Mouse (Mus musculus): ENCODE results near the gene Twist1.
A peak's percentile ranks its signal among the peaks of the same experiment; 100 is the strongest.

The Twist1 gene

DNA sequence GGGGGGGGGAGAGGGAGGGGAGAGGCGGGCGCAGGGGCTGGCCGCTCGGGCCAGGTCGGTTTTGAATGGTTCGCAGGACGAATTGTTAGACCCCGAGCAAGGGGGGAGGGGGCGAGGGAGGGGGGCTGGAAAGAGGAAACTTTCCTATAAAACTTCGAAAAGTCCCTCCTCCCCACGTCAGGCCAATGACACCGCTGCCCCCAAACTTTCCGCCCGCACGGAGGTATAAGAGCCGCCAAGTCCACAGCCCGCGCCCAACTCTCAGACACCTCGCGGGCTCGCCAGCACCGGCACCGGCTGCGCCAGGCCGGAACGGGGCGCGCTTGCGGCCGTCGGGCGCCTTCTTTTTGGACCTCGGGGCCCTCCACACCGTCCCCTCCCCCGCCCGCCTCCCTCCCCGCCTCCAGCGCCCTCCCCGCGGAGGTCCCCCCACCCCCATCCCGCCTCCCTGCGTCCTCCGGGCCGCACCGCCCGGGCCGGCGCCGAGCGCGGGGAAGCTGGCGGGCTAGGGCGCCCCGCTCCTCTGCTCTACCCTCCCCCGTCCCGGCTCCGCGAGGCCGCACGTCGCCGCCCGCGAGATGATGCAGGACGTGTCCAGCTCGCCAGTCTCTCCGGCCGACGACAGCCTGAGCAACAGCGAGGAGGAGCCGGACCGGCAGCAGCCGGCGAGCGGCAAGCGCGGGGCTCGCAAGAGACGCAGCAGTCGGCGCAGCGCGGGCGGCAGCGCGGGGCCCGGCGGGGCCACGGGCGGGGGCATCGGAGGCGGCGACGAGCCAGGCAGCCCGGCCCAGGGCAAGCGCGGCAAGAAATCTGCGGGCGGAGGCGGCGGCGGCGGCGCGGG lies at the start of gene Twist1:
Twist1 (plus strand) TSS at position 272 of the 841 bp plus-strand sequence.
- peak in 1 of 2 experiments; percentile 16 for DNase-seq (ENCODE audit: low spot score in 2 of 2)

DNA sequence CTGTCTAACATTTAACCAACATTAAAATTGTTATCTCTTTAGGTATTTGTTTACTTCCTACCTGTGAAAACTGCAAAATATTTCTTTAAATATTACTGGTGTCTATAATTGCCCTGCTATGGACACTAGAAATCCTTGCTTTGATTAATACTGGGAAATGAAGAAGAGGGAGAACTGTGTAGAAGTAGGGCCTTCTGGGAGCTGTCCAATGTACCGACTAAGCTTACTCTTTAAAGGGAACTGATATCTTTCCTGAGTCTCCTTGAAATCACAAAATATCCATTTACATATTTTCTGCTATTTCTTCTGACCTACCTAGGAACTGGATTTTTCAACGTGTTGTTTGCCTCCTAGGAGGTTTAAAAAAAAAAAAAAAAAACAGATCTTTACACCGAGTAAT lies 30.7 kb upstream of the Twist1 start:
- no peak for DNase-seq (ENCODE audit: low spot score in 2 of 2)

DNA sequence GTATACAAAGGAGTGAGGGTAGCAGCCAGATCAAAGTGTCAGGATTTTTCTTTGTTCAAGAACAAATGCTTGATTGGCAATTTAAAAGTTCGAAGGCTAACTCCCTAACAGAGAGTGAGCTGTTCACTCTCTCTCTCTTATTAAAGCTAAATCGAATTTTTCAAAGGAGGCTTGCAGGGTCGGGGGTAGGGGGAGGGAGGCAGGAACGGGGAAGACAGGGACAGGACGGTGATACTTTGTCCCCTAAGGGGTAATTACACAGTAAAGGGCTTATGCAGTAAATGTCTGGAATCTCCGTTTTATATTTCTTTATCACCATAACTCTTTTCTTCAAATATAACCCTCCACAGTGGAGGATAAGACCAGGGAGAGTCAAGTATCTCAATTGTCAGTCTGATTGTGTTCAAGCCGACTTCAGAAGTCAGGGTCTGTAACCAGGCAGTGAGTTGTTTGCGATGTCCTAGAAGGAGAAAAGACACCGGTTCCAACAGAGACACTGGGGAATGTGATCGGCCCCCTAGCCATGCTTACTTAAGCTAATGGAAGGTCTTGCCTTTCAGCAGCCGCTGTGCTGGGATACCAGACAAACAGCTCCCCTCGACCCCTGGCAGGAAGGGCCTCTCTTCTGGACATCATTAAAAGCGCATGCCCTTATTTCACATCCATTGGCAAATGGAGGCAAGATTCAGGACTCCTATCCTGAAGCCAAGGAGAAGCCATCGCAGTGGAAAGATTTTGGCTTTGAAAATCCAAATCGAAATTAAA lies 30.0 kb upstream of the Twist1 start:
- no peak for DNase-seq (ENCODE audit: low spot score in 2 of 2)

DNA sequence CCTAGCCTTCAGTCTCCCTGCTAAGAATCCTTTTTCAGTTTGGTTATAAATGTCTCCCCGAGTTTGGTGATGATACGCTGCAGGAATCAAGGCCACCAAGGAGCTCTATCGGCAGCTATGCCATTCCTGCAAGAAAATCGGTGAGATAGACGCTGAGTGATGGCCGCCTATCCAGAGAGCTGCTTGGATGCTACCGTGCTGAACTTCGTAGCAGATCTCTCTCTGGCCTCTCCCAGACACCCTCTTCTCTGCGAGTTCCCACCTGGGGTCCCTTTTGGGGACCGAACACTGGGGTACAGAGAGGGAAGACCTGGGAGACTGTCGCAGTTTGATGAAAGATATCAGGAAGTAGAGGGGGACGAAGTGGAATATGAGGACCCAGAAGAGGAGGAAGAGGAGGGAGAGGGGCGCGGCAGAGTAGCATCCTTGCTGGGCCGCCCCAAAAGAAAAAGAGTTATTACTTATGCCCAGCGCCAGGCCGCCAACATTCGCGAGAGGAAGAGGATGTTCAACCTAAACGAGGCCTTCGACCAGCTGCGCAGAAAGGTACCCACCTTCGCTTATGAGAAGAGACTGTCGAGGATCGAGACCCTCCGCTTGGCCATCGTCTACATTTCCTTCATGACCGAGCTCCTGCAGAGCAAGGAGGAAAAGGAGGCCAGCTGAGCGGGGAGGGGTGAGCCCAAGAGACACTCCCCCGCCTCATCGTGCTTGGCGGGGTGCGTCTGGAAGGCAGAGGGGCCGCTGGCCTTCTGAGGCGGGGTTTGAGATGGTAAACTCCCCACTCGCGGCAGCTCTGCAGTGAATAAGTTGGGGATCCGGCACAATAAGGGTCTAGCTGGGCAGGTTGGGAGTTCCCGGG lies 28.9 kb upstream of the Twist1 start, which contains the start of gene Ferd3l:
Ferd3l (plus strand) TSS at position 95 of the 862 bp plus-strand sequence.
- no peak for DNase-seq (ENCODE audit: low spot score in 2 of 2)

DNA sequence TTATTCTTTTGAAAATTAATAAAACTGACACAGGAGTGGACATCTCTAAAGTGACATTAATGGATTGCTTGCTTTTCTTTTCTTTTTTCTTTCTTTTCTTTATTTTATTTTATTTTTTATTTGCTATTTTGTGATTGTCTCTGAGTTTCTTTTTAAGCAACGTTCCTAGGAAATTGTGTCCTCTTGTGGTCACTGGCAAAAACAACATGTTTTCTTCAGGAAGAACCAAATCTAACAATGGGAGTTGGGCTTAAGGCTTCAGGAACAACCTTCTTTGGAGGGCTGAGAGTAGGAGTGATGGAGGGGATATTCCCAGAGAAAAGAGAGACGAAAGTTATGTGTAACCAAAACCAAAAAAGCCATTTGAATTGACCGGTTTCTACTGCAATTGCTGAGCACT lies 4.6 kb upstream of the Twist1 start:
- DNase-seq (ENCODE audit: low spot score in 2 of 2), result no peak

DNA sequence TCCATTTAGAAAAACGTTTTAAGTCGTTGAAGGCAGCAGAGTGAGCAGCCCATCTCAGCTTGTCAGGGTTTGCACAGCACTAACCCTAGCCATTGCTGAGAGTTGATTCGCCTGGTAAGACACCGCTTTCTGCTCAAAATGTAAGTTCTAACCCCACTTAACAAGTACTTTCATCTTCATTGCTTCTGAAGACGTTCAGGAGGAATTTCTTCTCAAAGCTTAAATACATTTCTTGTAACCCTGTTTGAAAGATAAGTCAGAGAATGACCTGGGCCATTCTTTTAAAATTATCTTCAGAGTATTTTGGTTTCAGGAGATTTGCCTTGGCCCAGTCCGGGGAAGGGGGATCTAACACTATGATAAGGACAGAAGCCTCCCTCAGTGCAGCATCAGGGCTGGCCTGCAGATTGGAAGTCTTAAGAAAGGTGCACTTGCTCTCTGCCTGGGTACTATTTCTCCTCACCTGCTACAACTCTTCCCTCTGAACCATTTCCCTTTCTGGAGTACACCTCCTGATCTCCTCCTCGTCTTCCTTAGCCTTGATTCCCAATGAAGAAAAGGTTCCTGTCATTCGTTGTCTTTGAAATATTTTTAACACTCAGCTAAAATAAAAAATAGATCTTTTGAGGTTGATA lies 2.4 kb upstream of the Twist1 start:
- DNase-seq (ENCODE audit: low spot score in 2 of 2), result no peak

DNA sequence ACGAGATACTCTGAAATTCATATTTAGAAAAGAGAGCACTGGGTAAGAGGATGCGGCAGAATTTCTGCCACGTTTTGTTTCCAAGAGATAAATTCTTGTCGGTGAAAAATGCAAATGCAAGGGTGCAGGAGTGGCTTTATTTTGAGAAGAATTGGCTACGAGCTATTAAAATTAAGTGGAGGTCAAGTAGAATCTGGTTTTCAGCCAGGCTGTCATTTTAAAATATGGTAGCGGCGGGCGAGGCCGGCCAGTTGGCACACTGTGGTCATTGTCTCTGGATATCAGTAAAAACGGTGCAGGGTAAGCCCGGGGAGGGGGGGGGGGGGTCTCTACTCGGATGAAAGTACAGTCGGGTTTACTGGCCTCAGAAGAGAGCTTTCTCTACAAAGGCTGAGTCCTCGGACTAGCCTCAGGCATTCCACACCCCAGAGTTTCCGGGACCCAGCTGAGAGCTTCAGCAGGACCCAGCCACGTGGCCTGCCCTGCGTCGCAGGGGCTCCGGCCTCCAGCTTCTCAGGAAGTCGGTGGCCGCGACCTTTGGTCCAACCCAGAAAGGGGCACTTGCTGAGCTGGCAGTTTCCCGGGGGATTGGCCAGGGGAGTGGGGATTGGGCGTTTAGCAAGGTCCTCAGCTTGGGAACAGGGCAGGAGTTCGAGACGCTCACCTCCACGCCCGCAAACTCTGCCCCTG lies 1.7 kb upstream of the Twist1 start:
- DNase-seq (ENCODE audit: low spot score in 2 of 2), result no peak

DNA sequence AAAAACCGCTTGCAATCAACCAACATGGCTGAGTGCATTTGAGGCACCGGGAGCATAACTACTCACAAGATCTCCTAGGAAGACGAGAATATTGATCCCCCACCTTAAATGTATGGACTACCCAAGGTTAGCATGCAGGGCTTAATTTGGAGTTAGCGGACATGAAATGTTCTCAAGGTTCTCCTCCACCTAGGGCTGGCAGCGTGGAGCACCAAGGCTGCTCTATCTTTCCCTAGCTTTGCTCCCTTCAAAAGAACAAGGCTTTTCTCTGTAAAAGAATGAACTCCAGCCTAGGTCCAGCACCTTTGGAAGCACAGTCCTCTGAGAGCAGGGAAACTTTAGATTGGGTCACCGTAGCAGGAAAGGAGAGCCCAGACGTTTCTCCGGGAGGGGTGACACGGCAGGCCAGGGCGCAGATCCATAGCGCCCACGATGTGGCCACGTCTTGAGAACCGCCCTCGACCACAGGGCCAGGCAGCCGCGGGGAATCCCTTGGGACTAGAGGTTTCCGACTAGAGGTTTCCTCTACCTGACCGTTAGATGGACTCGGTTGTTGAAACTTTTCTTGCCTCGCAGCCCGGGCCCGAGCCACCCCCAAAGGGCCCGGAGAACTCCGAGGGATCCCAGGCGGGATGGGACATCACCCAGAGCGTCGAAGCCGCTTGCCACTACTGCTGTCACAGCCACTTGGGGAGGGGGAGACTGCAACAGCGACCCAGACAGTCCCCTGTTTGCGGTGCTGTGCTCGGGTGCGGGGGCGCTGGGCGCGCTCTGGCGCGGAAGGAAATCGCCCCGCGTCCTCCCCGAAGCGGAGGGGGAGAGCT lies 683 bp upstream of the Twist1 start:
- no peak for DNase-seq (ENCODE audit: low spot score in 2 of 2)

DNA sequence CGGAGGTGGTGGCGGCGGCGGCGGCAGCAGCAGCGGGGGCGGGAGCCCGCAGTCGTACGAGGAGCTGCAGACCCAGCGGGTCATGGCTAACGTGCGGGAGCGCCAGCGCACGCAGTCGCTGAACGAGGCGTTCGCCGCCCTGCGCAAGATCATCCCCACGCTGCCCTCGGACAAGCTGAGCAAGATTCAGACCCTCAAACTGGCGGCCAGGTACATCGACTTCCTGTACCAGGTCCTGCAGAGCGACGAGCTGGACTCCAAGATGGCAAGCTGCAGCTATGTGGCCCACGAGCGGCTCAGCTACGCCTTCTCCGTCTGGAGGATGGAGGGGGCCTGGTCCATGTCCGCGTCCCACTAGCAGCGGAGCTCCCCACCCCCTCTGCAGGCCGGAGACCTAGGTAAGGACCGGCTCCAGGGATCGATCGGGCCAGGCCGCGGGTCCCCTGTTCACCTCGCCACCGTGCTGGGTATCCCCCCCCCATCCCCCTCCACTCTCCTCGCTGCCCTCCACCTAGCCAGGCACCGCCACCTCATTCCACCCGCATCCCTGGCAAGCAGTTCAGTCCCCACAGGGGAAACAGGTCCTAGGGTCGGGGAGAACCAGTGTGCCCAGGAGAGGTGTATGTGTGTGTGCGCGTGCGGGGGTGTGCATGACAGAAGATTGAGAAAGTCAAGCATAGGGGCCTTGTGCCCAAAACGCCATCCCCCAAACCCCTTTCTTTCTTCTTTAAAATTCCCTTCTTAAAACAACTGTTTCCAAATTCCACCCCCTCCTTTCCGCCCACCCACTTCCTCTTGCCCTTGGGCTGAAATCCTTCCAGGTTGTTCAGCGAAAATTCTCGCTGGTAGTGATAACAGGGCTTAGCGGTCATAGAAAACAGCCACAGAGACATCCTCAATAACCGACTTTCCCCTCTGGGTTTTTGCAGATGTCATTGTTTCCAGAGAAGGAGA lies 1.0 kb downstream of the Twist1 start:
- DNase-seq (ENCODE audit: low spot score in 2 of 2), result no peak

DNA sequence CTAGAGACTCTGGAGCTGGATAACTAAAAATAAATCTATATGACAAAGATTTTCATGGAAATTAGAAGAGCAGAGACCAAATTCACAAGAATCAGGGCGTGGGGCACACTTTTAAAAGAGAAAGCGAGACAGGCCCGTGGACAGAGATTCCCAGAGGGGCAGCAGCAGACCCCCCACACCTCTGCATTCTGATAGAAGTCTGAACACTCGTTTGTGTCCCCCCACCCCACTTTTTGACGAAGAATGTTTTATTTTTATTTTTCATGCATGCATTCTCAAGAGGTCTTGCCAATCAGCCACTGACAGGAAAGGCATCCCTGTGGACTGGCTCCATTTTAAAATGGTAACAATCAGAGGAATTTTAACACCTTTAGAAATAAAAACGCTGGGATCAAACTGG lies 1.7 kb downstream of the Twist1 start:
- DNase-seq (ENCODE audit: low spot score in 2 of 2), result no peak

DNA sequence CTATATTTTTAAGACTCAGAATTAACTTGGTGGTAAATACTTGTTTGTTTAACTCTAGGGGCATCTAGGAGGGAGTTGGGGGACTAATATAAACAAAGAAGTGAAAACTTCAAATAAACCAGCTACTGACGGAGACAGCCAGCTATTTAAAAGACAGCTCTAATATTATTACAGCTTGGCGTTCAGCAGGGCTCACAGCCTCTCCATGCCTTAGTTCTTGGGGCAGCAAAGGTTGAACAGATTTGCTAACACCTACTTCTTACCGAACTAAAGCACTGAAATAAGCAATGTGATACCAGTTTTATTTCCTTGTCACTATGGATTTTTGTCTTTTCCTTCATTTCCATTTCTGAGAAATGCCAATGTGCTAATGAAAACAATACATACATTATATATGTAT lies 2.4 kb downstream of the Twist1 start:
- DNase-seq (ENCODE audit: low spot score in 2 of 2), result no peak

DNA sequence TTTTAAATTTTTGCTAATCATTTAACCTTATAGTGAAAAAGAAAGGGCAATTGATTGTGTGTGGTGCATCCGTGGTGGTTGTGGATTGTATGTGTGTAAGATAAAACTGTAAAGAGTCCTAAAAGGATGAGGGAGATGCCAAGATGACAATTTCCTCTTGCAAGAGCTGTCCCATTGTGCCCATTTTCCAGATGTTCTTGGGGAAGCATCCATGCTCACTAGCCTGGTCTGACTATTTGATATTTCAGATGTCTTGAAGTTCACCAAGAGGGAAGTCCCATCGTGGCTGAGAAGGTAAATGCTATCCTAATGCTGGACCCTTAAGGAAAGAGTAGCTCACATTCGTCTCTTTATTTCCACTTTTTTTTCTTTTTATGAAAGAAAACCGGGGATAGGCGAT lies 3.5 kb downstream of the Twist1 start:
- no peak for DNase-seq (ENCODE audit: low spot score in 2 of 2)

DNA sequence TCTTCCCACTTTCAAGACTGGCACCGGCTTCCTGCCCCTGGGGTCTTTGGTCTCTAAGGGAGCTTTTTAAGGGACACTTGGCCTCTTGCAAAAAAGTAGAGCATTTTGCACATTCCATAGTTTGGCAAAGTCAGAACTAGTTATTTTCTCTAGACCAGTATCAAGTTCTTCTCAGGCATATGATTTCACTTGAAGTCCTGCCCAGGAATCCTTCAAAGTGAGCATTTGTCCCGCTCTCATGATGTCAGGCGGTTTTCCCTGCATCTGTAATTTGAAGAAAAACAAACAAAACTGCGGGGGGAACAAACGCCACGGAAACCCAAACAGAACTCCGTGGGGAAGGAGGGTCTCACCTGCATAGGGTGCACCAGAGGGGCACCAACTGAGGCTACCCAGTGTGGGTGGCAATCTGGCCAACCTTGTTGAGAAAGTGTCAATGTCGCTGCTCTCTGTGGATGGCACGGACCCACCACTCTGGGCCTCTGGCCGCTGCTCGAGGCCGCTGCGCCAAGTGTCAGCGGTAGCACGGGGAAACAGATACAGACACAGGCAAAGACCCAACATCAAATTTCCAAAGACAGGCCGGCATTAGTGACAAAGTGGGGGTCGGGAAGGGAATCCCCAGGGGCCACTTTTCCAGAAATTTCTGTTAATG lies 4.8 kb downstream of the Twist1 start:
- no peak for DNase-seq (ENCODE audit: low spot score in 2 of 2)

DNA sequence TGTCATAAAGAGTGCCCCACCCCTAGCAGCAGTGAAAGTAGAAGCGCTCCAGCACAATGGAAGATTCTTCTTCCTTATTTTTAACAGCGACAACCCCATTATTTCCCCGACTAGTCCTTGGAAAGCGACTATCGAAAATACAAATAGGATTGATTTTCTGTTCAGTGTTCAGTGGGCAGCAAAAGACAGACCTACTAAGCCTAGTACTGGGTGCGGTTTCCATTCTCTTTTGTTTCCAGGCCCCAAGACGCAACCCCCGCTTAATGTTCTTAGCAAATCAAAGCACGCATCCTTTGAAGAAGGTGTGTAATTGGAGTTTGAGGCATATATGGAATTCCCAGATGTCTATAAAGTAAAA lies 5.3 kb downstream of the Twist1 start:
- DNase-seq (ENCODE audit: low spot score in 2 of 2), result no peak

DNA sequence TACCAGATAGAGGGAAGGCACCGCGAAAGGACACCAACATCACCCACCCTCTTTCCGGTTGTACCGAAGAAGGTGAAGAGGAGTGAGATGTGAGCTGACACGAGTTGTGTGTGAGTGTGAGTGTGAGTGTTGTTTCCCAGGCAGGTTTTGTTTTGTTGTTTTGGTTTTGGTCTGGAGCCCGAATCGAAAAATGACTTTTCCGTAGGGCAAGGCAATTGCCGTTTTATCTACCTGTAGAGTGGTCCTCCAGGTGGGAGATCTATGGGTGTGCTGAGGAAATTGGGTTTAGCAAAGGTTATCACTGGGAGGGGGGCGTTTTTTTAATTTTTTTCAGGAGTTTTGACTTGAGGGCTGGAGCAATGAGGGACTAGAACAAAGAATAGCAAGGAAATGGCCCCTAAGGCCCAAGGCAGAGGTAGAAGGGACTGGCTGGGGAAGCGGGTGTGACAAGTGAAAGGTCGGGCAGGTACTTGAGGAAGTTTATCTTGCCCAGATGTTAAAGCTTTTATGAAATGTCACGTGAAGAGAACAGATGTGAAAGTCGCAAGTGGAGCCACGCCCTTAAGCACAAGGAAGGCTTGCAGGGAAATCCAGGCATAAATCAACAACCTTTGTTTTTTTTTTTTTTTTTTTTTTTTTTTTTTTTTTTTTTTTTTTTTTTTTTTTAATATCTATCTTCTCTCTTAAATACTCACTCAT lies 6.3 kb downstream of the Twist1 start:
- no peak for DNase-seq (ENCODE audit: low spot score in 2 of 2)

DNA sequence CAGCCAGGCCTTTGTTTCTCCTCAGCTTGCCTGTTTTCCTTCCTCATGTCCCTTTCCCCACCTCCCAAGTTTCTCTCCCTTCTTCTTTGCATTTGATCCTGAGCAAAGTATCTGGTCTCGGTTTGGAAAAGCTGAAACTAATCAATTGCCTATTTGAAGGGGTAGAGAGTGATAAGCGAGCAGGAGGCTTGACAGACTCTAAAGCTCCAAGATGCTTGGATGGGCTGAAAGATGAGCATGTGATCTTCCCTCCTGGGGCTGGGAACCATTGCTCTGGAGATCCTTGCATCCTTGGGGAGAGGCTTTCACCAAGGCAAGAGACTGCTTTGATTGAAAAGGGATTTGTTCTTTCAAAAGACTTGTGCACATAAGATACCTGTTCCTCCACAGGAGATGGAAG lies 7.0 kb downstream of the Twist1 start:
- no peak for DNase-seq (ENCODE audit: low spot score in 2 of 2)

DNA sequence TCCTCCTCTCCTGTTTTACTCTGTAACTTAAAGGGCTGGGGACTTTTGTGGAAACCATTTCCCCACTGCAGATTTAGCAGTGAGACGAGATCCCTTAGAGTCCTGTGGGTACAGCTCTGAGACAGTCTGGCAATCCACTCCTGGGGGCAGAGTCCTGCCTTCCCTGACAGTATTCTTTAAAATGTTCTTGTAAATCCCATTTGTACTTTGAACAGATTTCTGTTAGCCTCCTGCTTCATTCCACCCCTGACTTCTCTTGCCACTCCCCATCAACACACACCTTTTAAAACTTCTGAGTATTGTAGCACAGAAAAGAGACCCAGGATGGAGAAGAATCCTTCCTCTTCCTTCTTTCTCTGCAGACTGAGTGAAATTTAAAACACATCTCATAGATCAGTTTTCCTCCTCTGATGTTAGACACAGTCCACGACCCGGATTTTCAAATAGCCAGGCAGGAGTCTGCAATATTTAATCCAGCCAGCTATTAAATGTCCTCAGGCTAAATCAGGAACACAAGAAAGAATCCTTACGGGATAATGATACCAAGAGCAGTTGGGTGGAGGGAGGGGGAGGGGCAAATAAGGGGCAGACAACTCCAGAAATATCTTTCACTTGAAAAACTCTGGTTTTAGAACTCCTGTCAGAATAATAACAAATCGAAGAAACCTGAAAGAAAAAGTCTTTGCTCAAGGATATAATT lies 8.3 kb downstream of the Twist1 start:
- DNase-seq (ENCODE audit: low spot score in 2 of 2), result no peak
